Mouse (Mus musculus) spleen, postnatal 10 days (tissue): Measurements from ENCODE around the gene Arfgap2.

Experiments
- DNase-seq, 2 experiments: peaks; one replicate each; pipeline ENCODE4 v3.0.0; 2021 to 2022; ENCODE audit warnings: low spot score in 2 of 2

Arfgap2 gene

DNA sequence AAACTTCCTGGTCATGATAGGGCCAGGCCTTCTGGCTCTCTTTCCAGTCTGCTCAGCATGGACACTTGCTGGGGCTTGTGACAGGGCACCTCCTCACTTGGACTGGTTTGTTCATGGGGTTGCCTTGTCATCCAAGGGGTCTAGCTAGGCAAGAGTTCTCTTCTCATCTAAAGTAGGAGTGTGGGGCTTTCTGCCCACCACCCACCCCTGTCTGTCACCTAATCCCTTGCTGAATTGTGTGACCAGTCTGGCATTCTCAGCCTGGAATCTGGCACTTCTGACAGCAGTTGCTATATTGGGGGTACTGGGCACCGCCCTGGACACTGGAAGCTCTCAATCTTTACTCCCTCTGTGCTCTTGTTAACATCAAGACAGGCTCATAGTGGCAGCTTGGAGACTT is 5.3 kb upstream of the Arfgap2 start:
- no peak for DNase-seq

DNA sequence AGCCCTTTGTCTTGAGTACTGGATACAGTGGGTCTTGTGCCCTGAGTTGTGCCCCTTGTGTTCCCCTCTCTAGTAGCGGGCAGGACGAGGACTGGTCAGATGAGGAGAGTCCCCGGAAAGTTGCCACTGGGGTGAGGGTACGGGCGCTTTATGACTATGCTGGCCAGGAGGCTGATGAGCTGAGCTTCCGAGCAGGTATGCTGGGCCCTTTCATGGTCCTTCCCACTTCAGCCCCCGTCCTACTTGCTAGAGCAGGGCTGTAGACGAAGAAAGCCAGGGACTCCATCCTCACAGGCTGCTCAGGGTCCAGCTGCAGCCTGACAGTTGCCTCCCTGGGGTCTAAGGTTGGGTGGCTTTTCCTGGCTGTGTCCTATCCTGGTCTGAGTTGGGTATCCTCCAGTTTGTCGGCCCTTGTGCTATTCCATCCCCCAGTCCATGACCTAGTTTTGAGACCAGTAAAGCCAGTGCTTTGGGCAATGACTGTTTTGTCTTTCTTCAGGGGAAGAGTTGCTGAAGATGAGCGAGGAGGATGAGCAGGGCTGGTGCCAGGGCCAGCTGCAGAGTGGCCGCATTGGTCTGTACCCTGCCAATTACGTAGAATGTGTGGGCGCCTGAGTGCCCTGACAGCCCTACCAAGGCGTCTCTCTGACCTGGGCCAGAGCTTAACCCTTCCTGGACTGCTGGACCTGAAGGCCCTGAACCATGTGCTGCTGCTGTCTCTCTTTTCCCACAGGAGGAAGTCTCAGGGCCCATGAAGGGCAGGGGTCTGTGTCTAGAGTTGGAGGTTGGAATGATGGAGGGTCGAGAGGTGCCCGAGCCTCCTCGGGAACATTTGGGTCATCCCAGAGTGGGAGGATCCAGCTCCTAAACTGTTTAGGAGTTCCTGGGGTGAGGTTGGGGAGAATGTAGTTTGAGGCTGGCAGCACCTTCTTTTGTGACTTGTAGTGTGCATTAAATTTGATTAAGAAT is 798 bp upstream of the Arfgap2 start:
- peak in 1 of 2 experiments; percentile 24 for DNase-seq

DNA sequence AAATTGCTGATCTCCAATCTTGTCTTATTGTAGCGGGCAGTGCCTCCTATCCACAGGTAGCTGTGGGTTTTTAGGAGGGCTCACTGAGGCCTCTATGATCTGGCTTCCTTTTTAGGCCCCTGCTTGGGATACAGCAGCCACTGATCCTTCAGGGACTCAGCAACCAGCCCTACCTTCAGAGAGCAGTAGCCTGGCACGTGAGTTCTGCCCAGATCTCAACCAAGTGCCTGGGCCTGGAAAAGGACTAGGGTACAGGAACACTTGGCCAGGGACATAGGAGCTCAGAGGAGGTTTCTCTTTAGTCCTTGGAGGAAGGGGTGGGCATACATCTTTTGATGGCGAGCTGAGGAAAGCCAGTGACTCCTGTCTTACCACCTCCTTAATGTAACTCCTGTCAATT is 3.3 kb downstream of the Arfgap2 start:
- no peak for DNase-seq

DNA sequence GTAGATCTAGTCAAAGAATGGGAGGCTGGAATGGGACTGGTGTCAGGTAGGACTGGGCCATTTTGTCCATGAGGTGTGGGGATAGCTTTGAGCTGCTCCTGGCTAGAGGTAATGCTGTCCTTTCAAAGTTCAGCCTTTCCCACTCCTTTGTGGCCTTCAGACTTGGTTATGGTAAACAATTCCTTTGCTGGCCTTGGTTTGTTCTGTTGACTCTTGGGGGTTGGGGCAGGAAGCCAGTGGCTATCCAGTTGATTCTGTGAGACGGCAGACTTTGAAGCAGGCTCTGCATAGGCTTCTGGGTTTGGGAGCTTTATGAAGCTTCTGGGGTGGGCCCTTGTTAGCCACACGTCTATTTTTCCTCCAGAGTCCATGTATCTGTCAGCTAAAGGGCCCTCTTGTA is 3.9 kb downstream of the Arfgap2 start:
- no peak for DNase-seq

DNA sequence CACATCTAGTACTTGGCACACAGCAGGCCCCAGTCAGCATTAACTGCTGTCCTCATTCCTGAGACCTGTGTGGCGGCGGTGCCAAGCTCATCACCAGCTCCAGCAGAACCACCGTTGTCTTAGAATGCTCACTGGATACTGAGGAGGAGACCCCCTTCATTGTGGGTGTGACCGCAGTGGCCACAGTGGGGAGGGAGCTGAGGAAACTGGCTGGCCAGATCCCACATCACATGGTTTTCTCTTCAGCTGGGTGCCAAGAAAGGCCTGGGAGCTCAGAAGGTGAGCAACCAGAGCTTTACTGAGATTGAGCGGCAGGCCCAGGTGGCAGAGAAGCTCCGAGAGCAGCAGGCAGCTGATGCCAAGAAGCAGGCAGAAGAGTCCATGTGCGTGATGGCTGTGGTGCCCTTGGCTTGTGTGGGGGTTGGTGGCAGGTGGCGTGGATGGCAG is 4.9 kb downstream of the Arfgap2 start:
- DNase-seq: no peak

DNA sequence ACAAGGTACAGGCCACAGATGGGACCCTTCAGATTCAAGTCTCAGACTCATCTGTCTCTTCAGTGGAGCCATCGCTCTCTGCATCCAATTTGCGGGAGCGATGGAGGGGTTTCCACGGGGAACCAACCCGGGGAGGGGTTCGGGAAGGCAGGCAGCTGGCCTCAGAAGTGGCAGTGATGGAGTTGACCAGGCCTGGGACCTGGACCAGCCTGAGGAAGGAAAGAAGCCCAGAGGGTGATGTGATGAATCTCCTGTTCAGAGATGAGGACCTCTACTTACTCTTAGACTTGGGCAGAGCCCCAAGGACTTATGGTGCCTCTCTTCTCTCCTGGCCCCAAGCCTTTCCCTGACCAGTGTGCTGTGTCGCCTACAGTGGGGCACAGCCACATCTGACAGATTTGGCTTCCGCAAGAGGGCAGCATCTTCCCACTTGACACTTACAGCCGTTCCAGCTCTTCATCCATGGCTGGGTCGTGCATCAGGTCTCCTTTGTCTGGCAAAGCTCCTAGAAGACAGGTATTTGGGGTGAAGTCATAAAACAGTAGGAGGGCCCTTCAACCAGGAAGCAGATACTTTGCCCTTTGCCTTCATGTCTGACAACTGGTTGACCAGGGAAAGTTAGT is 14.1 kb downstream of the Arfgap2 start:
- DNase-seq: peak in 1 of 2 experiments; percentile 59

DNA sequence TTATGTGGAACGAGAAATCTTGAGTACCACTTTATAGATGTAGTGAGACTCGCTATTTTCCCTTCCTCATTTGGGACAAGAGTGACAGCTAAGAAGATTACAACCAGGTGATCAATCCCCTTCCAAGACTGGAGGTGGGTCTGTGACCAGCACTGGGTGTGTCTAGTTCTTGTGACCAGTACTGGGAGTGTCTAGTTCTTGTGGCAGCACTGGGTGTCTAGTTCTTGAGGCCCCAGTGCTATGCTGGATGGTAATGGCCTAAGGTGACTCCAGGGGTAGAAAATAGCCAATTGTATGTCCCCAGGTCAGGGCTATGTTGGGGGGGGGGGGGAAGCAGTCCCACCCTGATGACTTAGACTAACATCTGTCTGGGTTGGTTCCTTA is 14.6 kb downstream of the Arfgap2 start:
- no peak for DNase-seq

DNA sequence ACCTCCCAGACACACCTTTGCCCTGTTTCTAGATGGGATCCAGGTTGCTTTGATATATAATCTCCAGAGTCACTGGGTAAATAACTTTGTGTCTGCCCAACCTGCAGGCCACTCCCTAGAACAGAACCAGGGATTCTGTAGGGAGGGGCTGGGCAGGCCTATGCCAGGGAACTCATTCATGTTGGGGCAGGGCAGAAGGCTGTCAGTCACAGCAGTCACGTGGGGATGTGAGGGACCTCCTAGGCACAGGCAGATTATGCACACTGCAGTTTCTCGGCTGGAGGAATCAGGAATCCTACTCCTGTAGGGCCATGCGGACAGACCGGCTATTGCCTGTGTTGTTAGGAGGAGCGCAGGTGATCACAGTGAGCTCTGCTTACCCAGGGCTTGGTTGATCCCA is 16.6 kb downstream of the Arfgap2 start:
- no peak for DNase-seq

DNA sequence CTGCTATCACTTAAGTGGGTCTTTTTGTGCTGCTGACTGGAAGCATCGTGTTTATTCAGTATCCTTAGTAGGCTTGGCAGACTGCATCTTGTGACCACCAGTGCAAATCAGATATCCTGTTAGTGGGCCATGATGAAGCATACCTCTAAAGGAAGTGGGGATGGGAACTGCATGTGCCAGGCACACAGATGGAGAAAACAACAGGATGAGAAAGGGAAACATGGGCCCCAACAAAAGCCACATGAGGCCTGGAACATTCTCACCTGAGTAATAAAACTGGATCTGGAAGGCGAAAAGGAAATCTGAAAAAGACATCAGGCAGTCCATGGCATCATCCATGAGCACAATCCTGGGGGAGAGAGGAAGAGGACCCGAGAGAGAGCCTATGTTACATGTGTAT is 19.2 kb downstream of the Arfgap2 start:
- no peak for DNase-seq

DNA sequence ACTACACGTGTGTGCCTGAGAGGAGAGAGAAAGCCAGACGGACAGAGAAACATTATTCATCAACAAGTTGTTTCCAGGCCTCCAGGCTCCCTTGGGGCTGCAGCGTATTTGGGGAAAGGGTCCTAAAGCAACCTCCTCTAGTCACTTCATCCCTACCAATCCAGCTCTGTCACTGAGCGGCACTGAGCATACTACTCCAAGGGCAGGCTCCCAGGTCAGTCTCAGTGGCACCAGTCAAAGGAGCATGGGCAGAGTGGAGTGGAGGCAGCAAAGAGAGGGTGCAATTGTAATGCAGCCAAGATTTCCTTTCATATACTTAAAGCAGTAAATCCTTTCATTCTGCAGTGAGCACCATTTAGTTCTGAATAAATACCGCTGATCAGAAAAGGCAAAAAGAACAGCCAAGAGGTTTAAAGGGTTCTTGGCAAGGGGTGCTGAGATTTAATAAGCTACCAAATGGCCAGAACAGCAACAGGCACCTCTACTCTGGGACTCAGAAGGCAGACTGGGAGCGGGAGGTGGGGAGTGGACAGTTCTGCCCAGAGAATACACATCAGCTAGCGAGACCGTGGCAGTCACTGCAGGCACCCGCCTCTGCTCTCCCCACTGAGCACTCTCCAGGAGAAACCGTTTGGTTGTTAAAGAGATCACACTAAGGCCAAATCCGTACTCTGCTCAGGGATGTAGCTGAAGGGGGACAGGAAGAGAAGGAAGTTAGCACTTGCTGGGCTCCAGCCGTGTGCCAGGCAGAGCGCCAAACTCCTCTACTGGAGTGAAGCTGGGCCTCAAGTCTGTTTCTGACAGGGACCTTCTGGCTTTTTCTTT is 19.8 kb downstream of the Arfgap2 start:
- peak in 1 of 2 experiments; percentile 25 for DNase-seq

DNA sequence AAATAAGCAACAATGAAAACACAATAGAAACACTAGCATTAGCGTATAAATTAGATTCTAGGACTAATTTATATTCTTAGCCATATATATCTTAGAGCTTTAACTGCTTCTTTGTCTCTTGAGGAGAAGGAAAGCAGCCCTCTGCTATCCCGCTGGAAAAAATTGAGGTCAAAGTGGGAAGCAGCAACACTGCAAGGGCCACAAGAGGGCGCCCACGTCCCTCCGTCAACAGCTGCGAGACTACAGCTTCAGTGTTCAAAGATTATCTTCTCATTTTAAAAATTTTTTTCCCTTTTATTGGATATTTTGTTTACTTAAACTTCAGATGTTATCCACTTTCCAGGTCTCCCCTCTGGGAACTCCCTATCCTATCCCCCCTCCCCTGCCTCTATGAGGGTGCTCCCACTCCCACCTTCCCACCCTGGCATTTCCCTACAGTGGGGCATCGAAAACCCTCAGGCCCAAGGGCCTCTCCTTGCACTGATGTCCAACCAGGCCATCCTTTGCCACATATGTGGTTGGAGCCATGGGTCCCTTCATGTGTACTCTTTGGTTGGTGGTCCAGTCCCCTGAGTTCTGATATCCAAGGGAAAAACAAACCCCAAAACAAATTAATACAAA is 21.2 kb downstream of the Arfgap2 start:
- DNase-seq: peak; percentile 51 to 82

DNA sequence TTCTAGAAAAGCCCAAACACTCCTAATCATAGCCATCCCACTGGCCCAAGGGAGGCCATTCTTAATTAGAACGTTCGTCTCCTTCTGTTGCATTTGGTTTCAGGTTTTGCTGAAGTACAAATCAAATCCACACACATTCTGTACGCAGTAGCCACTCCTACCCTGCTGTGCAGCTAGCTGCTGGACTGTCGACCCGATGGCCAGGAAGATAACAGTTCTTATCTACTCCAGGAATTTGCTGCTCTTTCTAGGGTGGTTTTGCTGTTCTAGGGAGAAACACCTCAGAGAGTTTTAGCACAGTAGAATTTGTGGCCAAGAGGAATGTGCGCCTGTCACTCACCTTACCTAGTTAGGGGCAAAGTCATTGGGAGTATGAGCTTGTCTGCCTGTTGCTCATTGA is 22.8 kb downstream of the Arfgap2 start:
- no peak for DNase-seq

DNA sequence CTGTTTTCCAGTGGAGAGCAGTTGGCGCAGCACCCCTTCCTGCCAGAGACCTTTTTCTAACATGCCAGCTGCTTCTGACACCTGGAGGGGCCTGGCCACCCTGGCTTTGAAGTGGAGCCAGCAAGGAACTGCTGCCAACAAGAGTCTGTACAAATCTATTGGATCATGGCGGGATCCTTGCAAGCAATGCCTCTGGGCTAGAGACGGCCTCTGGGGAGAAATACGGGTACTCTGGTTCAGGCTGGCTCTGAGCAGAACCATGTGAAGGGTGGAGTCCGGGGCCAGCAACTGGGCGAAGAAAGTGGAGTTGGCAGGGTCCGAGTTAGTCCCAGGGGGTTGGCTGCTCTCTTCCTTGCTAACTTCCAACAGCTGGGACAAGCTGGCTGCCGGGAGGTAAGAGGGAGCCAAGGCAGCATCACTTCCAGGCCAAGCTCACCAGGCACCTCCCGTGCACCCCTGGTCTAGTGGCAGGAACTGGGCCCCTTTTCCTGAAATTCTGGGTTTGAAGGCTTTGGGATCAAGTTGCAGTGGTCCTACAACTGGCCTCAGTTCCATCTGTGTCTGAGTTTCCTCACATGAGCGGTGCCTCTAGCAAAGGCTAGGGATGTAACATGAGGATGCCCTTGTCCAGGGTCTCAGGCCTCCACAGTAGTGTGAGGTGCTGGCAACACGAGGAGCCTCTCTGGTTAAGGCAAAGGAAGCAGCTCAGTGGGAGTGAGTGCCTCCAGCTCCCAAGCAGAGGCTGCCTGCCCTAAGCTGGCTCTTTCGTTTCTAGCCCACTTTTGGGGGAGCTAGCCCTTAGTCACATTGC is 26.6 kb downstream of the Arfgap2 start:
- DNase-seq: no peak

DNA sequence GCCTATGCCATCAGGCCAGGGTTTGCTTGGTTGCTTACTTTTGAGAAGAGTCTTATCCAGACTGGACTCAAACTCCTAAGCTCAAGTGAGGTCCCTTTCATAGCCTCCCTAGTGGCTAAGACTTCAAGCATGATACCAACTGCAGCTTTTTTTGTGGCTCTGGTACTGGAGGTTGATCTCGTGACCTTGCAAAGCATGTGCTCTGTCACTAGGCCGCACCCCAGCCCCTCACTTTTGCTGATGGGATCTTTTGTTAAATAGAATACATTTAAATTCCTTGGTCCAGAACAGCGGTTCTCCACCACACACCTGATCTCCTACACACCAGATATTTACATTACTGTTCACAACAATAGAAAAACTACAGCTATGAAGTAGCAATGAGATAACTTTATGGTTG is 29.5 kb downstream of the Arfgap2 start:
- no peak for DNase-seq

DNA sequence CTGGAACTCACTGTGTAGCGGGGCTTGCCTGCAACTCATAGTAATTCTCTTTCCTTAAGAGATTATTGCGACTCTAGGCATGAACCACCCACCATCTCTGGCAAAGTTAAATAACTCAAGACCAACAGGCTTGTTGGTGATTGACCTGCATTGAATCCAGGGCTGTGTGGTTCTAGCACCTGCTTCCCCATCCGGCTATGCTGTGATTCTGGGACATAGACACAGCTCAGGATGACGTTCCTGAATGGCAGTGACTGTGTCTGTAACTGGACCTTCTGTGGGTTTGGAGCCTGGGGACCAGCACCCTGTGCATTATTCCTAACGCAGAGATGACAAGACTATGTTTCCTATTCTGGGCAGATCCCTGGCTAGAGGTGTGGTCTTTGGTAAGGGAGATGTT is 31.1 kb downstream of the Arfgap2 start:
- DNase-seq: no peak

DNA sequence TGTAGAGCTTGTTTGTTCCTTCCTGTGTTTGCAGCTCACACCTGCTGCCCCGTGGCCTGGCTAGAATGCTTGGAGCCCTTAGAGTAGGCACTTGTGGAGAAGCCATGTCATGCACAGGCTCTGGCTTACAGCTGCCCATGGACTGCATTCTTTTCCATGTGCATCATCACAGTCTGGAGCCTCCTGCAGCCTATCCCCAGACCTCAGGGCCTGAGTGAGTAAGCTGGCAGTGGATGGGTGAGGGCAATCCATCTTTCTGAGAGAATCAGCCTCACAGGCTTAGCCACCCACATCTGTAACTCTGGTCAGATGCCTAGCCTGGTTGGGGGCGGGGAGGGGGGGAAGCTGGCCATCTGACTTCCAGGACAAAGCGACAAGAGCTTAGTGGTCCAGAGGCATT is 34.4 kb downstream of the Arfgap2 start:
- no peak for DNase-seq

DNA sequence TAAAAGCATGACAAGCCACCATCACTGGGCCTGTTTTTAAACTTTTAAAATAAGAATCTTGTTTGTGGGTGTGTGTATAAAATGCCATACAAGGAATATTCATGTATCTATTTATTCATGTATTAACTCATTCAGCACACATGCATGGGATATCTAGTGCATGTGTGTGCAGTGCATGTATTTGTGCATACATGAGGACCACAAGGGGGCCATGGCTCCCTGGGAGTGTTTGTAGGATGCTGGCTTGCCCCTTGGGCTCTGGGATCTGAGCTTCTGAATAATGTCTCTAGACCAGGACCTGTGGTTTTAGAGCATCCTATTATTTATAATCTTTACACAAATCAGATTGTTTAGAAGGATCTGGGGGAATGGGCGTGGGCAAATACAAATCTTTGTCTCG is 36.0 kb downstream of the Arfgap2 start:
- no peak for DNase-seq

DNA sequence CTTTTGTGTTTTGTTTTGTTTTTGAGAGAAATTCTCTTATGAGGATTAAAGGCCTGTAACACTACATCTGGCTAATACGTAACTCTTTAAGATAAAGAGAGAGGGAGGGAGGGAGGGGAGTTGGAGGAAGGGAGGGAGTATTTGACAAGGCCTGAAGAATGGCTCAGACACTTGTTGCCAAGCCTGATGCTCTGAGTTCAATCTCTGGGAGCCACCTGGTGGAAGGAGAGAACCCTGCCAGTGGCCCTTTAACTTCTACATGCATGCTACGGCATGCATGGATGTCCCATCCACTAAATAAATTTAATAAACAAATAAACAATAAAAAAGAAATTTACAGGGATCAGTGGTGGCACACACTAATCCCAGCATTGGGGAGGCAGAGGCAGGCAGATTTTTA is 37.1 kb downstream of the Arfgap2 start:
- DNase-seq: no peak

DNA sequence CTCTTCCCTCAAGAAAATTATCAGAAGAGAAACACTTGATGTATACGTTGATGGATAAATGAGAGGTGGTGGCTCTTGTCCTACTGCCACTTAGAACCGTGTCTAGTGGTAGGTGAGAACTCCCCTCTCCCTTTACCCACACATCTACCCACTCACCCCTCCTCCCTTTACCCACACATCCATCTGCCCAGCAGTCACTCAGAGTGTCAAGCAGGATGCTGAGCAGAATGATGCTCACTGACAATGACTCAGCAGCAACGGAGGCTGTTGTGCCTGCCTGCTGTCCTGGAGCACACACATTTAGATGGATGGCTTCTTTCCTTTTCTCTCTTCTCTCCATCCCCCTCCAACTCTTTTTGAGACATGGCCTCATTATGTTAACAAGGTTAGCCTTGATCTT is 38.1 kb downstream of the Arfgap2 start:
- DNase-seq: no peak

DNA sequence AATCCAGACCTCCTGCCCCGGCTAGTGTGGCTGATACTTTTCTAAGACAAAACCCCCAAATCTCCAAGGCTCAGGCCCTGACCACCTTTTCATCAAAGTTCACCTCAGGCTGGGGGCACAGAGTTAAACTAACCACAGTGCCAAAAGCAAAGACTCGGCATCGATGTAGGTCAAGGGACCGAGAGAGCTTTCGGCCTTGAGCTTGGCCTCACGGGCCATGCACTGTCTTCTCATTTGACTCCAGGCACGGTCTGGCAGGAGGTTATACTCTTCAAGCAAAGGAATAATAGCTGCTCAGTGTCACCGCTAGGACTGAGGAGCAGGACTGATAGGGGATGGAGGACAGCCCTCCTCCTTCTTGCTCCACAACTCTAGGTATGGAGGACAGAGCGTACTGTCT is 41.2 kb downstream of the Arfgap2 start:
- no peak for DNase-seq

DNA sequence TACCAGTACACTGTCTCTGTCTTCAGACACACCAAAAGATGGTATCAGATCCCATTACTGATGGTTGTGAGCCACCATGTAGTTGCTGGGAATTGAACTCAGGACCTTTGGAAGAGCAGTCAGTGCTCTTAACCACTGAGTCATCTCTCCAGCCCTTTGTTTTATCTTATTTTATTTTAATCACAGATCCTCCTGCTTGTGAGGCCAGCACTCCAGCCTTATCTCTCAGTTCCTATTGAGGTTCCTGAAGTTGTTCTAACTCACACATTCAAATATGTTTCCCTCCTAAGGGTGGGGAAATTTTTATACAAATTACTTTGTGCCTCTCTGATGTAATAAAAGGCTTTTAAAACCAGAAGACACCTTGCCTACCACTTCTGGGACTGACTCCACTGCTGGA is 41.8 kb downstream of the Arfgap2 start:
- DNase-seq: no peak
